Mouse (Mus musculus): ENCODE measurements around the gene Mbtps1. TPM values are rescaled to one million over a fixed set of nuclear protein-coding genes. Genes with fewer than 3 reads are reported as not detected.
A peak's percentile ranks its signal among the peaks of the same experiment; 100 is the strongest.

Gene Mbtps1
- polyA plus RNA-seq, 1 experiment from 2014 or later: 92.4 TPM

DNA sequence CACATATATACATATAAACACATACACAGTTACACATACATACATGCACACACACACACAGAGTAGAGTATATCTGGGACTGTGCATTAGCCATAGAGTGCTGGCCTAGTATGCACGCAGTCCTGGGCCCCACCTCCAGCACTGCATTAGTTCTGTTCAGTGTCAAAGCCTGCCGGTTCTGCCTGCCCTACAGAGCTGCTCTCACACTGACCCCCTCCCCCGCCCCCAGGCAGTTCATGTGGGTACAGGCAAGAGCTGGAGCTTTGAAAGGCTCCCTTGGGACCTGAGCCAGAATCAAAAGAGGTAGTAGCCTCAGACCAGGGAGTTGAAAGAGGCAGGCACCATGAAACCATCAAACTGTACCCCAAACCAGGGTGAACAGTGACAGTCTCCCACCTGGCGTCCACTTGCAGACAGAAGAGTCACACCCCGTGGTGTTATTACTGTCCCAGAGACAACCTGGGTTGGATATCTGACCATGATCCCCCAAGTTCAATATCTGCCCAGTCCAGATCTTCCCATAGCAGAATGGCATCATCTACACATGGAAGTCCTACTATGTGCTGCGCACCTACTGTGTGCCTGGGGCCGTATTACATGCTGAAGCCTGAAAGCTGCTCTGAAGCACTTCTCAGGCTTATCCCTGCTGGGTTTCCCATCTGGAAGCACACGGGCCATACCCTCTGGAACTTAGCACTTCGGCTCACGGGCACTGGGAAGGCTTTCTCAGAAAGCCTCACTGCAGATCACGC is 74.2 kb downstream of the Mbtps1 start:
- WGBS: 85% methylated on average over 11 of the region's 11 CpGs
- no peak for ATAC-seq (ENCODE audit: low FRiP score)
- no peaks in the 10 kb centered on the region for H3K4me1 ChIP-seq
- no peak overlapping the region for H3K4me2 ChIP-seq
- no peaks in the 10 kb centered on the region for H3K36me3 ChIP-seq (replicated peaks)
- H3K9me3 ChIP-seq: no peaks in the 10 kb centered on the region
- H3K9ac ChIP-seq: no peak overlapping the region
- H3K4me3 ChIP-seq (replicated peaks): no peak overlapping the region
- no peak overlapping the region for H3K27ac ChIP-seq
- no peaks in the 10 kb centered on the region for H3K27me3 ChIP-seq

DNA sequence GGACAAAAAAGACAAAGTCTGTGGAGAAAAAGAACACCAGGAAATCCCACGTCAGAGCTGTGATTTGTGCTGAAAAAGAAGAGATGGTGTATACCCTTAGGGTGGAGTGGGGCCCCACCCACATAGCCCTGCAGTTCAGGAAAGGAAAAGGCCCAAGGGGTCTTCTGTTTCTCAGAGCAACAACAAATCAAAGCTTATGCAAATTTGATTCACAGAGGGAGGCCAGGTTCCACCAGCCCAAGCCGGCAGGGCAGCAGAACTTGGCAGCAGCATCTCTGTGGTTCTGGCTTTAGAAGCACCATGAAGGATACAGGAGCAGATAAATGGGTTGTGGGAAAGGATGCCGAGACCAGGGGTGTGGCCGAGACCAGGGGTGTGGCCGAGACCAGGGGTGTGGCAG is 79.9 kb downstream of the Mbtps1 start:
- WGBS: 38% methylated on average over 5 of the region's 5 CpGs
- H3K9ac ChIP-seq: no peak overlapping the region
- H3K9me3 ChIP-seq: no peaks in the 10 kb centered on the region
- peaks cover 5% of the 10 kb centered on the region; the same call in 1 of the 2 replicates for H3K4me1 ChIP-seq
- H3K27me3 ChIP-seq: no peaks in the 10 kb centered on the region
- no peaks in the 10 kb centered on the region for H3K36me3 ChIP-seq (replicated peaks)
- no peak overlapping the region for H3K4me3 ChIP-seq (replicated peaks)
- no peak overlapping the region for H3K4me2 ChIP-seq
- H3K27ac ChIP-seq: no peak overlapping the region
- ATAC-seq (ENCODE audit: low FRiP score): no peak

GRCm38 (mm10) chr8:119468091-119468490 is 90.4 kb downstream of the Mbtps1 start:
- H3K27me3 ChIP-seq: peaks cover 29% of the 10 kb centered on the region
- no peaks in the 10 kb centered on the region for H3K9me3 ChIP-seq
- H3K27ac ChIP-seq: no peak overlapping the region
- WGBS: 93% methylated on average over 8 of the region's 8 CpGs
- H3K4me1 ChIP-seq: peaks cover 39% of the 10 kb centered on the region
- H3K36me3 ChIP-seq (replicated peaks): no peaks in the 10 kb centered on the region
- H3K4me3 ChIP-seq (replicated peaks): no peak overlapping the region
- H3K4me2 ChIP-seq: no peak overlapping the region
- H3K9ac ChIP-seq: no peak overlapping the region
- ATAC-seq (ENCODE audit: low FRiP score): no peak

GRCm38 (mm10) chr8:119466794-119467193 is 91.7 kb downstream of the Mbtps1 start:
- Histone ChIP-seq H3K9me3 (no peaks in the 10 kb centered on the region), H3K36me3 (replicated peaks) (no peaks in the 10 kb centered on the region), H3K27me3 (peaks cover 37% of the 10 kb centered on the region), H3K4me1 (peaks cover 39% of the 10 kb centered on the region), H3K4me3 (replicated peaks) (no peak overlapping the region), H3K27ac (0 out of 2 replicates have a peak overlapping the region, but pooled peaks have one; percentile 31), H3K9ac (no peak overlapping the region), H3K4me2 (no peak overlapping the region)
- WGBS: 76% methylated on average over 10 of the region's 10 CpGs
- ATAC-seq (ENCODE audit: low FRiP score): no peak

- no peaks in the 10 kb centered on the region for H3K36me3 ChIP-seq (replicated peaks)
- peak overlapping the region; percentile 38 for H3K4me2 ChIP-seq
- no peak overlapping the region for H3K9ac ChIP-seq
- H3K27ac ChIP-seq: 0 out of 2 replicates have a peak overlapping the region, but pooled peaks have one; percentile 31
- H3K27me3 ChIP-seq: peaks cover 37% of the 10 kb centered on the region
- H3K9me3 ChIP-seq: no peaks in the 10 kb centered on the region
- peaks cover 45% of the 10 kb centered on the region for H3K4me1 ChIP-seq
- peak; percentile 21; the same call in 1 of the 2 replicates for ATAC-seq (ENCODE audit: low FRiP score)
- H3K4me3 ChIP-seq (replicated peaks): no peak overlapping the region; the same call in 1 of the 2 replicates
- 2% methylated on average over 18 of the region's 18 CpGs for WGBS
Observed at GRCm38 (mm10) chr8:119466105-119466504, 92.4 kb downstream of the Mbtps1 start.

DNA sequence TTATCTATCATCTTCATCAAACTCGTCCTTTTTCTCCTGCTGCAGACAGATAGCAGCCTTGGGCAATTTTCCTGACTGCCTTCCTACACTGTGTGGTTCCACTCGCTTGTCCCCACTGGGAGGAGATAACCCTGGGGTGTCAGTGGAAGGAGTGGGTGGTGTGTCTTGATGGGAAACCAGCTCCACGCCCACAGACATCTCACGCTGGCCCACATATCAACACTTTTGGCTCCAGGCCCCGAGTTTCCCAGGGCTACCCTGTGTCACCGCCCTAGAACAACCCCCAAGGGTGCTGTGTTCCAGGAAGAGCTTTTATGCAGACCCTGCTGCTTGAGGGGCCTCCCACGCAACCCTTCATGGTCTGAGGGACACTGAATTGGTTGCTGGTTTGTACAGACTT is 94.8 kb downstream of the Mbtps1 start:
- WGBS: 35% methylated on average over 7 of the region's 7 CpGs
- Histone ChIP-seq H3K4me1 (peaks cover 59% of the 10 kb centered on the region), H3K27me3 (peaks cover 37% of the 10 kb centered on the region), H3K36me3 (replicated peaks) (no peaks in the 10 kb centered on the region), H3K4me3 (replicated peaks) (no peak overlapping the region), H3K4me2 (no peak overlapping the region), H3K9me3 (no peaks in the 10 kb centered on the region), H3K9ac (no peak overlapping the region), H3K27ac (no peak overlapping the region)
- ATAC-seq (ENCODE audit: low FRiP score): no peak

GRCm38 (mm10) chr8:119461356-119461755 is 97.2 kb downstream of the Mbtps1 start:
- peak overlapping the region; percentile 25; the same call in 1 of the 2 replicates for H3K27ac ChIP-seq
- H3K9ac ChIP-seq: no peak overlapping the region
- no peak overlapping the region for H3K4me2 ChIP-seq
- ATAC-seq (ENCODE audit: low FRiP score): peak; percentile 42; the same call in 1 of the 2 replicates
- H3K27me3 ChIP-seq: peaks cover 29% of the 10 kb centered on the region
- WGBS: 46% methylated on average over 9 of the region's 9 CpGs
- H3K36me3 ChIP-seq (replicated peaks): no peaks in the 10 kb centered on the region
- H3K9me3 ChIP-seq: no peaks in the 10 kb centered on the region
- H3K4me3 ChIP-seq (replicated peaks): no peak overlapping the region
- H3K4me1 ChIP-seq: peaks cover 52% of the 10 kb centered on the region

DNA sequence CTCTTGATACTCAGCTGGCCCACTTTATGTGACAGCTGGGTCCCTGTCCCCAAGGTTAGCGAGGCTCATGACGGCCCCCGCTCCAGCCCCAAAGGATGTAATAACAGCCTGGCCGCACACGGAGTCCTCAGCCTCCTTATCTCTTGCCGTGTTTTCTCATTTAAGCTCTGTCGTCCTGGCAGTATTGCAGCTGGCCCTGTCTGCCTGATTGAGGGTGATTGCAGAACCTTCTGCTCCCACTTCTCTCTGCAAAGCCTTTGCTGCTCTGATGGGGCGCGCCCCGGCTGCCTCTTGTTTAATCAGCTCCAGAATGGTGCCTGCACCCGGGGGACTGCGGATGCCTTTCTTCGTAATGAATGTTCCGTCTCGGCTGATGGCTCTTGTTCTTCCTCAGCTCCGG is 98.8 kb downstream of the Mbtps1 start:
- Histone ChIP-seq H3K4me3 (replicated peaks) (no peak overlapping the region), H3K27me3 (peaks cover 14% of the 10 kb centered on the region; the same call in 1 of the 2 replicates), H3K9ac (no peak overlapping the region), H3K4me1 (peaks cover 35% of the 10 kb centered on the region), H3K27ac (peak overlapping the region; percentile 74), H3K9me3 (no peaks in the 10 kb centered on the region), H3K36me3 (replicated peaks) (no peaks in the 10 kb centered on the region), H3K4me2 (no peak overlapping the region)
- ATAC-seq (ENCODE audit: low FRiP score): peak; percentile 45; the same call in 1 of the 2 replicates
- WGBS: 57% methylated on average over 16 of the region's 16 CpGs

Other genes with a start within 250 kb of the Mbtps1 start
- gene Hsbp1, start 214.2 kb downstream of the Mbtps1 start, polyA plus RNA-seq (2016; fragmentation: Nextera tagmentation; extraction: Ambion mirVana): 348 and 359 TPM in 2 replicates
- gene Mlycd, start 163.9 kb downstream of the Mbtps1 start, polyA plus RNA-seq (2016; fragmentation: Nextera tagmentation; extraction: Ambion mirVana): 13.9 and 14.0 TPM in 2 replicates
- gene Osgin1, start 124.6 kb downstream of the Mbtps1 start, polyA plus RNA-seq (2016; fragmentation: Nextera tagmentation; extraction: Ambion mirVana): 0.13 and 0.65 TPM in 2 replicates
- gene Necab2, start 112.0 kb downstream of the Mbtps1 start, polyA plus RNA-seq (2016; fragmentation: Nextera tagmentation; extraction: Ambion mirVana): 14.6 and 15.4 TPM in 2 replicates
- 0.20 TPM in 1 of 2 replicates, not detected in the other for gene Slc38a8, start 57.0 kb downstream of the Mbtps1 start, polyA plus RNA-seq (2016; fragmentation: Nextera tagmentation; extraction: Ambion mirVana)
- 97.2 and 102 TPM in 2 replicates for gene Hsdl1, start 16.4 kb upstream of the Mbtps1 start, polyA plus RNA-seq (2016; fragmentation: Nextera tagmentation; extraction: Ambion mirVana)
- gene Dnaaf1, start 16.5 kb upstream of the Mbtps1 start, polyA plus RNA-seq (2016; fragmentation: Nextera tagmentation; extraction: Ambion mirVana): 0.21 and 0.26 TPM in 2 replicates
- 14.7 and 15.9 TPM in 2 replicates for gene Taf1c, start 46.5 kb upstream of the Mbtps1 start, polyA plus RNA-seq (2016; fragmentation: Nextera tagmentation; extraction: Ambion mirVana)
- 0.09 and 0.13 TPM in 2 replicates for gene Adad2, start 54.0 kb upstream of the Mbtps1 start, polyA plus RNA-seq (2016; fragmentation: Nextera tagmentation; extraction: Ambion mirVana)
- 0.06 and 0.08 TPM in 2 replicates for gene Kcng4, start 76.9 kb upstream of the Mbtps1 start, polyA plus RNA-seq (2016; fragmentation: Nextera tagmentation; extraction: Ambion mirVana)
- 0.47 and 1.0 TPM in 2 replicates for gene Wfdc1, start 107.6 kb upstream of the Mbtps1 start, polyA plus RNA-seq (2016; fragmentation: Nextera tagmentation; extraction: Ambion mirVana)
- gene Atp2c2, start 141.3 kb upstream of the Mbtps1 start, polyA plus RNA-seq (2016; fragmentation: Nextera tagmentation; extraction: Ambion mirVana): 0.26 and 0.87 TPM in 2 replicates
- 10.9 and 12.7 TPM in 2 replicates for gene Tldc1, start 219.7 kb upstream of the Mbtps1 start, polyA plus RNA-seq (2016; fragmentation: Nextera tagmentation; extraction: Ambion mirVana)